Mouse (Mus musculus): ENCODE measurements around the gene Kcnip2.

Kcnip2 gene

DNA sequence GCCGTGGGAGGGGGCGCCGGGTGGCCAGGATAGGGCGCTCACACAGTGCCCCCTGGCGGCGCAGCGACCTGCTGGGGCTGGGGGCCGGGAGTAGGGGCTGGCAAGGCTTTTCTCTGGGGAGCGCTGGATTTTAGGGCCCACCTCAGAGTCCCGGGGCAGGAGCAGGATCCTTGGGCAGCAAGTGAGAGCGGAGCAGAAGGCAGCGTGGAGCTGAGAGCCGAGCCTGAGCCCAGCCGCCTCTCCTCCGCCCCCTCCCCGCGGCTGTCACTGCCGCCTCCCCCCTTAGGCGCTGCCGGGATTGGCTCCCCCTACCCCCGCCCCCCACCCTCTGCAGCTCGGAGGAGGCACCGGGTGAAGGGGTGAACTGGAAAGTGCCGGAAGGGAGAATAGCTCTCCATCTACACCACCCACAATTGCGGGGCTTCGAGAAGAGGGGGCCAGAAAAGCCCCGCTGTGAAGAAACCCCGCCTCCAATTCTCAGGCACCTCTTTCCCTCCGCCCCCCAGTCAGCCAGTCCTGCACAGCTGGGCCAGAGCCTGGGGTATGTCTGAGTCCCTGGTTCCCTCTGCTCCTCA lies at the start of gene Kcnip2:
TSS of gene Kcnip2 (minus strand) at position 231 of the 575 bp plus-strand sequence.
- no peak for DNase-seq (ENCODE audit: low read depth in 2 of 2, low spot score in 2 of 2)

DNA sequence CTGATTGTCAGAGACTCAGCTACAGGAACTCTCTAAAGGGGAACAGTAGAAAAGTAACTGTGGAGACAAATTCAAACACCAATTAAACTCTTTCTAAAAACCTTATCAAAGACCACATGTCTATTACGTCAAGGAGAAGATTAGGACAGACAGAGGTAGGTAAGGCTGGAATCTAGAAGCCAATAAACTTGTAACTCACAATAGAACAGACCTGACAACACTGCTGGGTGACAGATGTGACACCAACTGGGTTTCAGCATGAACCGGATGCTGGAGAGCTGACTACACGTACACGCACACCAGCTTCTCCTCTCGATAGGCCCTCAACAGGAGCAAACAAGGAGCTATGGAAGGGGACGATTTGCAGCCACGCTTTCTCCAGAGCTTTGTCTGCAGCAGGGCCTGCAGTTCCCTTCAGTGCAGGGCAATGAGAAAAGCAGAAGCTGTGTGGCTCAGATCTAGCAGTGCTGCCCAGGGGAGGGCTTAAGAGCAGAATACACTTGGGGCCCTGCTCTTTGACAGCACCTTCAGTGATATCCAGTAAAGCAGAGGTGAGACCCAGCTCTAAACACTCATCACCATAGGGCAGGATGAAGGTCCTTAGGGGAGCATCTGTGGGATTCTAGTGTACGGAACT lies 39.5 kb upstream of the Kcnip2 start:
- DNase-seq (ENCODE audit: low read depth in 2 of 2, low spot score in 2 of 2): no peak

DNA sequence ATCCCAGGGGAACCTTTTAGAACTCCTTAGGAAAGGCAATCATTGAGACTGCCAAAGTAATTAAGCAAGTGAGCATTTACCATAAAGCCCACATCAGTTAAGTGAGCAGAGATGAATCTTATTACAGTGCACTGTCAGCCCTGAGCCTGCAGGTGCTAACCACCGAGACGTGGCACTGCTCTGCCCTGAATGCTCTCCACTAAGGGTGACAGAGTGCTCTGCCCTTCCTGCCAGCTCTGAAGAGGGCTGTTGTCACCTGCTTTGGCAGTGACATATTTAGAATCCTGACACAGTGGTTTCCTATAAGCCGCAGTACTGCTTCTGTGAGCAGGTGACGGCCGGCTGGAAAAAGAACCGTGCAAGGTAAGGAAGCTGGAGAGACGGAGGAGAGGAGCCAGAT lies 38.7 kb upstream of the Kcnip2 start:
- DNase-seq (ENCODE audit: low read depth in 2 of 2, low spot score in 2 of 2): no peak

DNA sequence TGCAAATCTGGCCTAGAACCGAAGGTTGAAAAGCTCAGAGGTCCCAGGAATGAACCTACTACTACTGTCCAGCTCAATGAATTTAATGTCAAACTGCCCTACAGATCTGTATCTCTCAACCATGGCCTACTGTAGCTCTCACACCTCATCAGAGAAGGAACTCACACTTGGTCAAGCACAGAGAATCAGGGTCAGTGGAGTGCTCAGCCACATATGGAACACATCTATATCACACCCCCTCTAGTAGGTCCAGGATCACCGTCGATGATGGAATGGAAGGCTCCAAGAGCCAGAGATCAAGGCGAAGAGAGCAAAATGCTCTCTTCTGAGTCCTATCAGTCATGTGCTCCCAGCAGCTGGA lies 31.9 kb upstream of the Kcnip2 start:
- DNase-seq (ENCODE audit: low read depth in 2 of 2, low spot score in 2 of 2): no peak

DNA sequence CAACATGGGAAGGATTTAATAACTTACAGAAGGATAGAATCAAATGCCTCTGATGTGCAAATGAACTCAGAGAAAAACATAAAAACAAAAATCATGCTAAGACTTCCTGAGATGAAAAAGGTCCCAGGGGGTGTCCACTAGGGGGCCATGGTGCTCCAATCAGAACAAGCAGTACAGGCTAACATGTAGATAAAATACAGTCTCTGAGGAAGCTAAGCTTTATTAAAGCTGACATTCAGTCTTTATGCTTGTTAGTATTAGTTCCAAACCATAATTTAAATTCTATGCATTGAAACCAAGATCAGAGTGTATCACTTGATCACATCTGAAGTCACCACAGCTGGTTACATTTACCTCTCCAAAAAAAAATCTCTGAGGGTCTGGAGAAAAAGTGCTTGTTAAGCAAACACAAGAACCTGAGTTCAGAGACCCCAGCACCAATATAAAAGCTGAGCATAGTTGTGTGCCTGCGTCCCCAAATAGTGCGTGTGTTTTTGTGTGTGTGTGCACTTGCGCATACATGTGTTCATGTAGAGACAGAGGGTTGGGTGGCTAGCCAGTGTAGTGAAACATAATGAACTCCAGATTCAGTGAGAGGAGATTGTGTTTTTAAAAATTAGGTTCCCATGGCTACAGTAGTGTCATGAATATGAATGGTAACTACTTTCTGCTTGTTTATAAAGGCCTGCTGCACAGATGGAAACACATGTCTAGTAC lies 31.3 kb upstream of the Kcnip2 start:
- DNase-seq (ENCODE audit: low read depth in 2 of 2, low spot score in 2 of 2): peak; percentile 13 to 57

DNA sequence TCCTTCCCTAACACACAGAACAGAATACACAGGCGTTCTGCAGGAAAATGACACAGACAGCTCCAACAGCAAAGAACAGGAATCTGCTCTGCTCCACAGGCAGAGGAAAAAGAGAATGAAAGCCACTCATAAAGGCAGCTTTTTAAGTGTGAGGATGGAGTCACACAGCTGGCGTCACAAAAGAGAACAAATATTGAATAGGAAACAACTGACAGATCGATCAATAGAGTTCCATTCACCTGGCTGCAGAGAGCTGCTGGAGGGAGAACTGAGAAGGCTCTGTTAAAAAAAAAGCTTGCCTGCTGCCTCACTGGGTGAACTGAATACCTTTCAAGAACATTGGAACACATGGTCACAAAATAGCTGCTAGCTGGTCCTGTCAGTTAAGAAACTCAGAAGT lies 28.3 kb upstream of the Kcnip2 start:
- no peak for DNase-seq (ENCODE audit: low read depth in 2 of 2, low spot score in 2 of 2)

DNA sequence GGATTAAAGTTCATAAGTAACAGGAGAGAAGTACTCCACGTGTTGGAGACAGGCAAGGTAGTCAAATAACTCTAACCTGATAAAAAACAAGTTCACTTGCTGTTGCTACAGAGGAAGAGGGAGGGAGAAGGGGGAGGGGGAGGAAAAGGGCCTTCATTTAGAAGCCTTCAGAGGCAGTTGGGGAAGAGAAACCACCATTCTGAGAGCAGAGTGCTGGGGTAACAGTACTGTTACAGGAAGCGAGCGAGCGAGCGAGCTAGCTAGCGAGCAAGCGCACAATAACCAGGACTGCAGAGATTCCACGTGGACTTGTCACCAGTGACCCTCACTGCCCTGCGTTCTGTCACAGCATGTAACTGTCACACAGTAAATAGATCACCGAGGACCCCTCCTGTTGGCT lies 27.6 kb upstream of the Kcnip2 start:
- DNase-seq (ENCODE audit: low read depth in 2 of 2, low spot score in 2 of 2): peak; percentile 10 to 19

DNA sequence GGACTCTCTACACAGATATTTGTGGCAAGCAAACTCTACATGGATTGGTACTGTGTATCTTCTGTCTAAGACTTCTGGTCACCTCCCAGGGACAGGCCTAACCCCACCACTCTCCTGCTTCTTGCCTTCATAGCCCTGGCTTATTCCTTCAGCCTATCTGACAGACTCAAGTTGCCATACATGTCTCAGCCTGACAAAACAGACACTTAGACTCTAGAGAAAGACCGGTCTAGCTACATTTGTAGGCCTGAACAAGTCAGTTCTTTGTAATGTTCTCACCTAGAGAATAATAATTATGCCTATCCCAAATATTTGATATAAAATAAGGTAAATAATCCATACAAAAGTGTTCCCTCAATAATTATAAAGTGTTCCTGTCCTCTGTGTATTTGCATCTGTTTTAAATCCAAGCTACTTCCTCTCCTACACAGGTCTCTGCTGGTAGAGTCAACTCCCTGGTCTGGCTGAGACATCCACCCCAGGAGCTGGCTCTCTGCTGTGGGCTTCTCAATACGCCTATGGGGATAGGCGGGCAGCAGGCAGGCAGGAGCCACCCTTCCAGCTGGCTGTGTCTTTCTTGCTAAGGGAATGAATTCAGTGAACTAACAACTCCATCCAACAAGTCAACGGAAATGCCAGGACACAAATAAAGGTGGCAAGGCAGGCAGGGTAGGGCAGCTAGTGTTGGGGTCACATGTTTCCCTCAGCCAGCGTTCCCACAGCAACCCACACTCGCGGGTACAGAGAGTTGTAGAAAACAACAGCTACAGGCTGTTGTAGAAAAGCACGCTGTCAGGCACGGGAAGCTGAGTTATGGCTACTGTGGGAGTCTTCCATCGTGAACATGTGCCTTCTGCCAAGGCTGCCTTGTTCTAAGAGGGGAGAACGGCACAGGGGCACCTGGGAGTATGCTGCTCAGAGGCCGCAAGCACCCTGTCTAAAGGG lies 21.5 kb upstream of the Kcnip2 start:
- DNase-seq (ENCODE audit: low read depth in 2 of 2, low spot score in 2 of 2): peak; percentile 21 to 40

DNA sequence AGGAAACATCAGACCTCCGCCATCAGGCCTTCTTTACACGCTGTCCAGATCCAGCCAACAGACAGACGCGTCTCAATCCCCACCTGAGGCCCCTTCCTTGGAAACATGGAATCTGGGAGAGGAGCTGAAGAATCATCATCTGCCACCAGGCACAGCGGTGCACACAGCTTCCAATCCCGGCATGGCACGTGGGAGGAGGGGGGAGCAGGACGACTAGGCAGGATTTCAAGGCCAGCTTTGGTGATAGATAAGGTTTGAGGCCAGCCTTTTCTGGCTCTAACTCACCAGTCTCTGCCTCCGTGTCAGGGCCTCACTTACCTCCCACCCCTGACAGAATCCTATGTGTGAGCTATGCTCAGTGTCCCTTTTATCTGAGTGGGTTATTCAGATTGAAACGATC lies 19.6 kb upstream of the Kcnip2 start:
- no peak for DNase-seq (ENCODE audit: low read depth in 2 of 2, low spot score in 2 of 2)

DNA sequence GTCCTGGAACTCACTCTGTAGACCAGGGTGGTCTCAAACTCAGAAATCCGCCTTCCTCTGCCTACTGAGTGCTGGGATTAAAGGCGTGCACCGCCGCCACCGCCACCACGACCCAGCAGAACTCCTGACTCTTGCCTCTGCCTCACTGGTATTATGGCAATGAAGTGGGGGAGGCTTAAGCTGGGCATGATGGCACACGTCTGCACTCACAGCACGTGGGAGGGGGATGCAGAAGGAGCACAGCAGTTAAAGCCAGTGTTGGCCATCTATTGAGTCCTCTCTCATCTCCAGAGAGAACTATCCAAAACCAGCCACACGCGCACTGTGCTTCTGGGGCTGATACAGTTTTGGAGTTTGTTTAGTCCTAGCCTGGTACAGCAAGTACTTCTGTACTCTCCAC lies 17.8 kb upstream of the Kcnip2 start:
- DNase-seq (ENCODE audit: low read depth in 2 of 2, low spot score in 2 of 2): no peak

DNA sequence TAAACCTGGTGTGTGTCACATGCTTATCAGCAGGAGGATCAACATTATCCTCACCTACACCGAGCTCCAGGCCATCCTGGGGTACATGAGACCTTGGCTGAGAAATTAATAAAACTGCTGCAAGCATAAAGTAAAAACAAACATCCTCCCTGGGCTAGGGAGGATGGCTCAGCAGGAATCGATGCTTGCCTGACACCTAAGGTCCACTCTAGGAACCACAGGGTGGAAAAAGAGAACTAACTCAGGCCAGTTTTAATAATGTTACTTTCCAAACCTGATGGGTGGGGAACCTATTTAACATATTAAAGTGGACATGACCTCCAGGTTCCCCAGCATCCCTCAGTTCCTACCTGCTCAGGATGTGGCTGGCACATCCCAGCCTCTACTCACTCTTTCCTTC lies 14.8 kb upstream of the Kcnip2 start:
- DNase-seq (ENCODE audit: low read depth in 2 of 2, low spot score in 2 of 2): no peak

DNA sequence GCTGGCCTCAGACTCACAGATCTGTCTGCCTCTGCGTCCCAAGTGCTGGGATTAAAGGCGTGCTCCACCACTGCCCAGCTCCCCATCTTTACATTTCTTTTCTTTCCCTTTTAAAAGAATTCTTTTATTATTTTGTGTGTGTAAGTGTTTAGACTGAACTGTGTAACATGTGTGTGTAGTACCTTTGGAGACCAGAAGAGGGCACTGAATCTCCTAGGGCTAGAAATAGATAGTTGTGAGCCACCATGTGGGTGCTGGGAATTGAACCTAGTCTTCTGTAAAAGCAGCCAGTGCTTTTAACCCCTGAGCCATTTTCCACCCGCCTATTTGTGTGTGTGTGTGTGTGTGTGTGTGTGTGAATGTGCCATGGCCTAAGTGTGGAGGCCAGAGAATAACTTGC lies 11.9 kb upstream of the Kcnip2 start:
- no peak for DNase-seq (ENCODE audit: low read depth in 2 of 2, low spot score in 2 of 2)

DNA sequence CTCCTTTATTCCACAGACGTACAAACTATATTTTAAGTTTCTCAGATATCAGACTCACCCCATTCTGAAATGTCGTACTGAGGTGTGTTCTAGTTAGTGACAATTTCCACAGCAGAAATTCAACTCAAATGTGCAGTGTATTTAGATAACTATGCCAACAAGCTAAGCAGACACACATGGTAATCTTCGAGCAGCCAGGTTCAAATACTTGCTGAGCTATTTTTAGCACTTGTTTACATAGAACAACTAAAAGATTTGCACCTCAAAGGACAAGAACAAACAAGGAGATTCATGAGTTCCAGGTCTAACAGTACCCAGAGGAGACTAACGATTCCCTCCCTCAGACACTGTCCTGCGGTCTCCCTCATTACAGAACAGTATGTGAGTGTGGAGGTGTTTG lies 11.3 kb upstream of the Kcnip2 start:
- no peak for DNase-seq (ENCODE audit: low read depth in 2 of 2, low spot score in 2 of 2)

DNA sequence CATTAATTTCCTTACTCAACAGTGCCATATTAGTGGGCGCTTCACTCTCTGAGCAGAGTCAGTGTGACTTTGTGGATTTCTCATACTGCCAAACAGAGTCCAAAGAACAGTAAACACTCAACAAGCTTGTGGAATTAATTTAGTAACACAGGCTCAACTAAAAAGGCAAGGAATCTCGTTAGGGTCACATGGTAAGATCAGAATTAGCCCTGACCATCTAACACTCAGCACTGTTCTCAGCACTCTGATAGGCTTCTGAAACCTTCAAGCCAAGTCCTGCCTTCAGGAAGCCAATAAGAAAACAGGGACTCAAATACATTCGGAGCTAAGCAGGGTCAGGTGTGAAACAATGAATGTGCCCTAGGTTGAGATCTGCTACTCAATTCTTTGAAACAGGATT lies 10.3 kb upstream of the Kcnip2 start:
- DNase-seq (ENCODE audit: low read depth in 2 of 2, low spot score in 2 of 2): no peak

DNA sequence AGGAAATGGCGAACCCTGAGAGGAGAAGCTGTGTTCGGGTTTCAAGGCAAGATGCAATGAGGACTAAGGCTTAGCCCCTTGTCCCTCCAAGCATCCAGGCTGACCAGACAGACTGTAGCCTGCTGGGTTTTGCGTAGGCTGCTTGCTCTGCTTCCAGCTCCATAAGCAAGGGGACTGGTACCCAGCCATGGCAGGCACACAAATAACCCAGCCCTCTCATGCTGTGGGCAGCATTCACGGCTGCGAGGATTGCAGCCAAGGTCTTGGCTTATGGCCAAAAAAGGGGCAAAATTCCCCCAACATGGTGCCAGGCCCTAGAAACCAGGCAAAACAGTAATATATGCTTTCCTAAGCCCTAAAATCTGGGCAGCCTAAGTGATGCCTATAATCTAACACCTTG lies 6.0 kb upstream of the Kcnip2 start:
- no peak for DNase-seq (ENCODE audit: low read depth in 2 of 2, low spot score in 2 of 2)

DNA sequence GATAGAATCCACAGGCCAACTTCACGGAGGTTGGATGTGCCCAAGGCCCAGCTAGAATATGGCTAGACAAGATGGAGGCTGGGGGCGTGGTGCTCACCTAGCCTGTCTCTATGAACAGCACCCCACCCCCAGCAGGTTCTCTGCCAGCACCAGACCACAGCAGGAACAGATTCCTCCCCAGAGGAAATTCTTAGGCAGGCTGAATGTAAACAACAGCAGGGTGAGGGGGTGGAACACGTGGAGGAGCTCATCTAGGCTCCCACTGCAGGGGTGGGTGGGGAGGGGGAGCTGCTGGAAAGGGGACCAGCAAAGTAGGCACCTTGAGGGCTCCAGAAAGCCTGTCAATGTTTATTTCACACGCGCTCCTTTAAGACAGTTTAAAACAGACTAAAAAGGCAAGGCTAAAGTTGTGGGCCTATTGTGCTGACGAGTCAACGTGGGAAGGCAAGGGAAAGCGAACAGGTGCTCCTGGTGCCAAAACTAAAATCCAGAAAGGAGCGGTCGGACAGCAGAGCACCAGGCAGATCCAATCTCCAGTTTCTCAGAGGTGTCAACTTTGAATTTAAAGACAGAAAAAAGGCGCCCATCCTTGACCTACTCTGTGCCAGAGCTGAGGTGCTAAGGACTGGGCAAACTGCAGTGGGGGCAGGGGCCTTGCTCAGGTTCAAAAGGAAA lies 2.1 kb upstream of the Kcnip2 start:
- DNase-seq (ENCODE audit: low read depth in 2 of 2, low spot score in 2 of 2): no peak

DNA sequence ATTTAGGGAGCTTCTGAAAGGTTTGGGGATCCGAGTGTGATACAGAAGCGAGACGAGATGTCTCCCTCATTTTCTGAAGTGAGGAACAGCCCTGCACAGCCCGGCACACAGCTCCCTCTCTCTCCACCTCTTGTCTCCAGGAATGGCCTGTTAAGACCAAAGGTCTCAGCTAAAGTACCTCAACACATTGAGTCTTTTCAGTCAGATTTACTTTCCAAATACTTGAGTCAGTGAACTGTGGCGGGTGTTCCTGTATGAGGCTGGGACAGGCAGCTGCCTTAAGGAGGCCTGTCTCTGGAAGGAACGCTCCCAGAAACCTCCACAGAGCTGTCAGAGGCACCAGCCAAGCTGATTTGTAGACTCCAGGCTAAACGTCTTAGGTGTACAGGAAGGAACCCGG lies 866 bp upstream of the Kcnip2 start:
- no peak for DNase-seq (ENCODE audit: low read depth in 2 of 2, low spot score in 2 of 2)

DNA sequence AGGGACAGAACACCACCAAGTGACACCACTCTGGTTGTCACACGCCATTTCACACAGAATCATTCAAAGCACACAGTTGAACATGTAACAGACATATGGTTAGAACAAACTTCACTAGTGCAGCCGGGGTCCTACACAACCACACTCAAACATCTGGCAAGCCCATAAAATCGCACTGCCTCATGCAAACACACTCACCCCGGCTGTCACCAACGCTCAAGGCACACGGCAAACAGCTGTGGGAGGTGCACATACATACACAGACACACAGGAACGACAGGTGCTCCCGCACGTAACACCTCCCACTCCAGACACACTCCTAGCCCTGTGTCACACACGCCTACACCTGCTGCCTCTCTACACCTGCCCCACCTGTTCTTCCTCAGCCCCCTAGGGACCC lies 691 bp downstream of the Kcnip2 start:
- no peak for DNase-seq (ENCODE audit: low read depth in 2 of 2, low spot score in 2 of 2)

DNA sequence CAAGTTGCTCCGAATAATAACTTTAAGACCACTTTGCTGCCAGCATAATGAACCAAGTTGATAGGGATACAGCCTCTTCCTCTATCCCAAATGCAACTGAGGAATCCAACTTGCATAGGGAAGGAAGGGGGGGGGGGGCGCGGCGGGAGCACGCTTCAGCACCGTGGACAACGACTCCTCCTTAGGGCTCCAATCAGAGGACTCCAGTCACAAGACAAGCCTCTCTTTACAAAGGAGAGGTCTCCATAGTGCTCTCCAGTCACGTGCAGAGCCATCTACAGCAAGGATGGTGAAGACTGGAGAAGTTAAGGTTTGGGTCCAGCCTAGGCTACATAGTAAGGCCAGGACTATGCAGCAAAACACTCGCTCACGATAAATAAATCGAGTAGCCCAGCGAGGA lies 2.1 kb downstream of the Kcnip2 start:
- no peak for DNase-seq (ENCODE audit: low read depth in 2 of 2, low spot score in 2 of 2)

DNA sequence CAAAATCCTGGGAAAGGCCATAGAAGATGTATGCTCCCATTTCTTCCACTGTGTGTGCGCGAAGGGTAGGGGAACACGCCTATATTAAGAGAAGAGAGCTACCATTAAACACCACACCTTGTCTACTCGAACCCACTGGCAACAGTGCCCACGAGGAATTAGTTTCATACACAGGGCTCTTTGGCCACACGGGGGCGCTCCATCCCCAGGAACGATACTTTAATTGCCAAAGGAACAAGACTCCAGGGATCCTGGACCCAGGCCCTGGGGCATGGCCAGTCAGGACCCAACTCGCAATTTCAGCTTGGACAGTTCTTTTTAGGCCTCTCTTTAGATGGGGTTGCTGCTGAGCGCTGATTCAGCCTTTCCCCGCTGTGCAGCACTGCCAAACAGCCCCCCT lies 2.6 kb downstream of the Kcnip2 start:
- DNase-seq (ENCODE audit: low read depth in 2 of 2, low spot score in 2 of 2): peak; percentile 77 to 87

DNA sequence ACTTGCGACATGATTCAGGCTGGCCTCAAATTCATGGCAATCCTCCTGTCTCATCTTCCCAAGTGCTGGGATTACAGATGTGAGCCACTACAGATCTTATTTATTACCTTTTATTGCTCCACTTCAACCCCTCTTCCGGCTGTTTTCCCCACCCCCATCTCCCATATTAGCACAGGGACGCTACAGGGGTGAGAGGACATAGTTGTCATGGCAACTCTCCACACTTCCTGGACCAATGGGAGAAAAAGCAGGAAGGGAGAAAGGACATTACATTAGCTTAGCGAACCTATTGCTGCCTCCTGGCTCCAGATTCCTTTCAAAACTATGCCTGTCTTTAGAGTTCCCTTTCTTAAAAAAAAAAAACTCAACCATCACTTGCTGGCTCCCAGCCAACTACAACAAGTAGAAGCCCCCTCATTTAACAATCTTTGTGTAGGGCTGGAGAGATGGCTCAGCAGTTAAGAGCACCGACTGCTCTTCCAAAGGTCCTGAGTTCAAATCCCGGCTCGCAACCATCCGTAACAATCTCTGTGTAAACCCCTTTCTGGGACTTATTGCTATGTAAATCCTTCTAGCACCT lies 3.1 kb downstream of the Kcnip2 start:
- no peak for DNase-seq (ENCODE audit: low read depth in 2 of 2, low spot score in 2 of 2)
